Mouse (Mus musculus) embryonic facial prominence, embryonic 10.5 days (tissue): ENCODE data around the gene Mst1r. TPM values are rescaled to one million over a fixed set of nuclear protein-coding genes. Genes with fewer than 3 reads are reported as not detected.

Experiments
- DNase-seq: peaks from one replicate; pipeline ENCODE4 v3.0.0-alpha.2; 2017; ENCODE audit warnings: low spot score
- H3K27ac ChIP-seq: fragments of 300-500 bp; sonication (generic); replicated peaks from 2 replicates; pipeline ENCODE4 v1.5.1; 2016; ENCODE audit warnings: mild to moderate bottlenecking
- H3K27me3 ChIP-seq: fragments of 300-500 bp; sonication (generic); replicated peaks from 2 replicates; pipeline ENCODE4 v1.6.1; 2016; ENCODE audit warnings: low read depth, mild to moderate bottlenecking; ENCODE audit not compliant: poor library complexity, severe bottlenecking
- H3K36me3 ChIP-seq: fragments of 300-500 bp; sonication (generic); replicated peaks from 2 replicates; pipeline ENCODE4 v1.6.1; 2016; ENCODE audit warnings: mild to moderate bottlenecking, moderate library complexity
- H3K4me1 ChIP-seq: fragments of 300-500 bp; sonication (generic); 2 replicates; pipeline ENCODE4 v1.6.1; 2016
- H3K4me3 ChIP-seq: fragments of 300-500 bp; sonication (generic); 2 replicates; pipeline ENCODE4 v1.5.1; 2016; ENCODE audit warnings: mild to moderate bottlenecking, moderate library complexity
- H3K9me3 ChIP-seq: fragments of 300-500 bp; sonication (generic); 2 replicates; pipeline ENCODE4 v1.6.1; 2016; ENCODE audit warnings: mild to moderate bottlenecking
- WGBS: fragments of 180-500 bp; shearing (Covaris S2); methylation state at CpG from one replicate; pipeline ENCODE4 v1.1.7; 2016; 5-methylcytosine and 5-hydroxymethylcytosine counted together
- polyA plus RNA-seq: library from polyadenylated mRNA; unstranded; fragments of >200 nt; fragmentation: Nextera tagmentation; extraction: Ambion mirVana; gene quantifications from 2 replicates; pipeline ENCODE4 v1.2.1, GENCODE M21; 2016

Mst1r gene
- polyA plus RNA-seq, 1 experiment from 2014 or later, result 1.1 TPM

DNA sequence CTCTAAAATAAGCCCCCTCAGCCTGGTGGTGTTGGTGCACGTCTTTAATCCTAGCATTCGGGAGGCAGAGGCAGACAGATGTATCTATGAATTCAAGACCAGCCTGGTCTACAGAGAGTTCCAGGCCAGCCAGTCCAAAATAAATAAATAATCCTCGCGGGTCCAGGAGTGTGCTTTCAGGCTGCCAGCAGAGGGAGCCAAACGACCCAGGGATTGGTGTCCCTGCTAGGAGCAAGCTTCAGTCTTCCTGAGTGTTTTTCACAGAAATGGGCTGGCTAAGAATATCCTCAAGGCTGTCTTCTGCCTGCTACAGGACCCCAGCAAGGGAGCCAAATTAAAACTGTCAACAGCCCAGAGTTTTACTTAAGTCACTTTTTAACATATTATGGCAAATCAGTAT is 57.0 kb downstream of the Mst1r start:
- Histone ChIP-seq H3K4me1 (0 out of 2 replicates have a peak, but pooled peaks cover 3% of the 10 kb centered on the region), H3K36me3 (peaks cover 99% of the 10 kb centered on the region), H3K27me3 (no peaks in the 10 kb centered on the region), H3K9me3 (no peaks in the 10 kb centered on the region), H3K4me3 (0 out of 2 replicates have a peak overlapping the region, but pooled peaks have one; percentile 11), H3K27ac (peak overlapping the region; percentile 21)
- DNase-seq, result peak; percentile 88
- WGBS, result 22% methylated on average over 5 of the region's 5 CpGs

DNA sequence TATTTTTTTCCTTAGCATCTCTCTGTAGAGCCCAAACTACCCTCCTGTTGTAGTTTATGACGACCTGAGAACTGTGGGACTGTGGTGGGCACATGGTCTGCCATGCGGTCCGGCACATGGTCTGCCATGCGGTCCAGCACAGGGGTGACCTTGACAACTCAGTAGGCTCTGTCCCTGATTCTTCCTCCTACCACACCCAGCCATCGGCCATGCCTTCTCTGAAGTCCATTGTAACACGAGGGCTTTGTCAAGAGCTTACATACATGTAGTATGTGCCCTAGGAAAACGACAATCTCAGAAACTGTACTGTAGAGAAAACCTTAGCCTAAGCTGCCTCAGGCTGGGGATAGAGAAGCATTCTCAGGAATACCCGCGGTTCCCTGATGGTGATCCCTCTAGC is 58.0 kb downstream of the Mst1r start:
- H3K4me3 ChIP-seq, result no peak overlapping the region
- H3K27me3 ChIP-seq, result no peaks in the 10 kb centered on the region
- H3K4me1 ChIP-seq, result no peaks in the 10 kb centered on the region
- DNase-seq, result no peak
- H3K36me3 ChIP-seq, result peaks cover 99% of the 10 kb centered on the region
- no peak overlapping the region for H3K27ac ChIP-seq
- 92% methylated on average over 9 of the region's 9 CpGs for WGBS
- H3K9me3 ChIP-seq, result no peaks in the 10 kb centered on the region

DNA sequence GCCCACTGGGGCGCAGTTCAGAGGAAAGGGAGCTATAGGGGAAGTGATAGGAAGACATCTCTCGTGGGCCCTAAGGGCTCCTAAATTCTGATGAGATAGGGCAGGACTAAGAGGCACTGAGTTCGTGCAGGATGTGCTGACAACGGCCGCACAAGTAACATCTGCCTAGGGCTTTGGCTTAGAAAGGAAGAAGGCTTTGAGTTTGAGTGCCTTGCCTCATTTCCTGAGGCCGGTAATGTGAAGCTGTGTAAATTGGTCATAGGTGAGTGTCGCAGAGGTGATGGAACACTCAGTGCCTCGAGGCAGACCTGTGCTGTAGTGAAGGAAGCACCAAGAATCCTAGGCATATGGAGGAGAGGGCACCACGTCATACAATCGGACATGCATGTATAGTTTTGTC is 60.0 kb downstream of the Mst1r start:
- 85% methylated on average over 10 of the region's 10 CpGs for WGBS
- no peak overlapping the region for H3K27ac ChIP-seq

DNA sequence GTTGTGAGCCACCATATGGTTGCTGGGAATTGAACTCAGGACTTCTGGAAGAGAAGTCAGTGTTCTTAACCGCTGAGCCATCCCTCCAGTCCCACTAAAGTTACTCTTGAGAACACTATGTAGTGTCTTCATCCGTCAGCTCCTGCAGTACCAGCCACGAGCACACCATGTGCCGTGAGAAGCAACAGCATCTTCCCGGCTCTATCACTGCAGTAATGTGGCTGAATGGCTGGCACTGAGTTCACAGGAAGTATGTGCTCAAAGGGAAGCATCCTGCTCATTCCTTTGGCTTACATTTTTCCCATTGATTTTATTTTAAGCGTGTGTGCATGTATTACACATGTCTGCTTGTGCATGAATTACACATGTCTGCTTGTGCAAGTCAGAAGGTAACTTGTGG is 60.8 kb downstream of the Mst1r start:
- peaks cover 99% of the 10 kb centered on the region for H3K36me3 ChIP-seq
- 83% methylated on average over 6 of the region's 6 CpGs for WGBS

More for the DNA sequence above, 60.0 kb downstream of the Mst1r start:
- peaks cover 99% of the 10 kb centered on the region for H3K36me3 ChIP-seq
- no peak overlapping the region for H3K4me3 ChIP-seq
- no peaks in the 10 kb centered on the region for H3K9me3 ChIP-seq
- no peak for DNase-seq
- H3K27me3 ChIP-seq, result no peaks in the 10 kb centered on the region
- H3K4me1 ChIP-seq, result 0 out of 2 replicates have a peak, but pooled peaks cover 3% of the 10 kb centered on the region

GRCm38 (mm10) chr9:107968531-107968930 is 61.9 kb downstream of the Mst1r start:
- Histone ChIP-seq H3K27ac (no peak overlapping the region), H3K4me1 (0 out of 2 replicates have a peak, but pooled peaks cover 3% of the 10 kb centered on the region), H3K36me3 (peaks cover 99% of the 10 kb centered on the region), H3K27me3 (no peaks in the 10 kb centered on the region), H3K9me3 (no peaks in the 10 kb centered on the region), H3K4me3 (no peak overlapping the region)
- WGBS, result 93% methylated on average over 7 of the region's 7 CpGs
- DNase-seq, result no peak

More for the DNA sequence above, 60.8 kb downstream of the Mst1r start:
- DNase-seq, result no peak
- no peak overlapping the region for H3K27ac ChIP-seq
- no peak overlapping the region for H3K4me3 ChIP-seq
- H3K27me3 ChIP-seq, result no peaks in the 10 kb centered on the region
- H3K4me1 ChIP-seq, result 0 out of 2 replicates have a peak, but pooled peaks cover 3% of the 10 kb centered on the region
- no peaks in the 10 kb centered on the region for H3K9me3 ChIP-seq

Other genes starting within 250 kb of the Mst1r start
- gene Slc38a3, start 237.3 kb upstream of the Mst1r start, polyA plus RNA-seq, result 5.6 and 6.6 TPM in 2 replicates
- gene Gnat1, start 227.2 kb upstream of the Mst1r start, polyA plus RNA-seq, result 3.4 and 4.3 TPM in 2 replicates
- gene Sema3f, start 196.4 kb upstream of the Mst1r start, polyA plus RNA-seq, result 13.2 and 21.4 TPM in 2 replicates
- 200 and 206 TPM in 2 replicates for gene Rbm5, start 135.9 kb upstream of the Mst1r start, polyA plus RNA-seq
- 114 and 116 TPM in 2 replicates for gene Rbm6, start 33.6 kb upstream of the Mst1r start, polyA plus RNA-seq
- gene Mon1a, start 18.7 kb upstream of the Mst1r start, polyA plus RNA-seq, result 12.2 and 12.7 TPM in 2 replicates
- not detected in 2 replicates for gene Actl11, start 21.6 kb downstream of the Mst1r start, polyA plus RNA-seq
- gene Camkv, start 28.8 kb downstream of the Mst1r start, polyA plus RNA-seq, result 7.6 and 7.9 TPM in 2 replicates
- 38.8 and 41.5 TPM in 2 replicates for gene Traip, start 43.3 kb downstream of the Mst1r start, polyA plus RNA-seq
- 10.3 and 11.9 TPM in 2 replicates for gene Uba7, start 68.6 kb downstream of the Mst1r start, polyA plus RNA-seq
- 2.9 and 4.4 TPM in 2 replicates for gene Gm20661, start 76.2 kb downstream of the Mst1r start, polyA plus RNA-seq
- 99.3 and 112 TPM in 2 replicates for gene Inka1, start 79.0 kb downstream of the Mst1r start, polyA plus RNA-seq
- gene Cdhr4, start 85.6 kb downstream of the Mst1r start, polyA plus RNA-seq, result 4.6 and 6.5 TPM in 2 replicates
- gene Gm20662, start 89.5 kb downstream of the Mst1r start, polyA plus RNA-seq, result 0.41 and 0.52 TPM in 2 replicates
- gene Ip6k1, start 95.6 kb downstream of the Mst1r start, polyA plus RNA-seq, result 57.1 and 57.3 TPM in 2 replicates
- gene Gmppb, start 142.4 kb downstream of the Mst1r start, polyA plus RNA-seq, result 23.3 and 26.1 TPM in 2 replicates
- gene Amigo3, start 146.3 kb downstream of the Mst1r start, polyA plus RNA-seq, result 2.7 and 2.8 TPM in 2 replicates
- gene Mst1, start 173.6 kb downstream of the Mst1r start, polyA plus RNA-seq, result 0.43 and 0.69 TPM in 2 replicates
- 32.7 and 34.1 TPM in 2 replicates for gene Rnf123, start 176.5 kb downstream of the Mst1r start, polyA plus RNA-seq
- 68.3 and 72.8 TPM in 2 replicates for gene Apeh, start 187.7 kb downstream of the Mst1r start, polyA plus RNA-seq